Mouse (Mus musculus): Measurements from ENCODE around the gene Gja6. TPM values are rescaled to one million over a fixed set of nuclear protein-coding genes. Genes with fewer than 3 reads are reported as not detected.

Gene Gja6
- 0.25 TPM in 1 of 2 replicates, not detected in the other for polyA plus RNA-seq (2015; fragmentation: Nextera tagmentation; extraction: Ambion mirVana)

DNA sequence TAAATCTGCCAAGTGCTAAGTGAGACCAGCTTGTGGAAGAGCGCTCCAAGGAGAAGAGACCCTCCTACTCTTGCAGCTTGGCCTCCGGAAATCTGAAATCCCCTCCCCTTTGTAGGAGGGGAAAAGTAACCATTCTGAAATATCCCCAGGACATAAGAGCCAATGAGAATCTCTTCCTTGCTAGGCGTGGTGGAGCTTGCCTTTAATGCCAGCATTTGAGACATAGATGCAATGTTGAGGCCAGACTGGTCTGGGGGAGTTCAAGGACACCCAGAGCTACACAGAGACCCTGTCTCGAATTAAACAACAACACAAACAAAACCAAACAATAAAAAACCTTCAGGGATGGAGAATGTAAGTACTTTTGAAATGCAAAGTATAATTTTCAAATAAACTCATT lies at the start of gene Gja6:
Gja6 (minus strand) TSS at position 101 of the 400 bp plus-strand sequence.

Other genes with a start within 250 kb of the Gja6 start
- 6.4 and 6.9 TPM in 2 replicates for gene Ppef1, start 171.3 kb downstream of the Gja6 start, polyA plus RNA-seq (2015; fragmentation: Nextera tagmentation; extraction: Ambion mirVana)
- 0.10 TPM in 2 replicates for gene Rs1, start 139.0 kb downstream of the Gja6 start, polyA plus RNA-seq (2015; fragmentation: Nextera tagmentation; extraction: Ambion mirVana)
- 5.7 and 6.3 TPM in 2 replicates for gene Cdkl5, start 87.7 kb upstream of the Gja6 start, polyA plus RNA-seq (2015; fragmentation: Nextera tagmentation; extraction: Ambion mirVana)
- gene Scml2, start 210.1 kb upstream of the Gja6 start, polyA plus RNA-seq (2015; fragmentation: Nextera tagmentation; extraction: Ambion mirVana): 1.5 and 1.6 TPM in 2 replicates

Measured in neural tube, postnatal 0 days (tissue).